Mouse (Mus musculus): ENCODE measurements around the gene Arhgap35.
"Not testable (repeated sequence)": the region's sequence is repeated elsewhere in the genome, so short reads cannot be mapped to it uniquely, and the experiment has no call there.

Arhgap35 gene

DNA sequence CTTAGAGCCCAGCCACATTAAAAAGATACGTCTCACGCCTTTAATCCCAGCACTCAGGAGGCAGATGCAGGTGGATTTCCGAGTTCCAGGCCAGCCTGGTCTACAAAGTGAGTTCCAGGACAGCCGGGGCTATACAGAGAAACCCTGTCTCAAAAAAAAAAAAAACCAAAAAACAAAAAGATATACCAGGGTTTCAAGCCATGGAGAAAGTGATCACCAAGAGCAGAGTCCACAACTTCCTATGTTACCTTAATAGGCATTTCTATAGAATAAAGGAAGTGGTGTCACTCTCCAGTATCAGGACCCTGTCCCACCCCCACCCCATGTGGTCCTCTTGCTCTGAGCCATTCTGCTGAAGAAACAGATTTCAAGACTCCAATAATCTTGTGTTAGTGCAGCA lies 8.0 kb downstream of the Arhgap35 start:
- in situ Hi-C loops (cut with MboI; ENCODE audit: low sequenced_read_pairs), result not testable (repeated sequence)

DNA sequence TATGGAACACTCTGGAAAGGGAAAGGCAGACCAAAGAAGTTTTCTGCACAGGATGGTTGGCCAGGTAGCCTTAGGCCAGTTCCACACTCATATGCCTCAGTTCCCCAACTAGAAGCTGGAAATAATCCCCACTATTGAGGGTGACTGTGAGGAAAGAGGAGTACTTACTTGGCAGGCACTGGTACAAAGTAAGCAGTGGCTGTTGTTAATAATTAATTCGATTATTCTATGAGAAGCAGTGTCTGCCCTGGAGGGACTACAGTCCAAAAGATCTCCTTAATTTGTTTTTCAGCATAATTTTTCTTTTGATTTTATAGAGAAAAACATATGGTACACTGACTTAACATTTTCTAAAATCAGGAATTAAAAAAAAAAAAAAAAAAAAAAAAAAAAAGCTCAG lies 10.7 kb downstream of the Arhgap35 start:
- in situ Hi-C loops (cut with MboI; ENCODE audit: low sequenced_read_pairs), result no loop called here

DNA sequence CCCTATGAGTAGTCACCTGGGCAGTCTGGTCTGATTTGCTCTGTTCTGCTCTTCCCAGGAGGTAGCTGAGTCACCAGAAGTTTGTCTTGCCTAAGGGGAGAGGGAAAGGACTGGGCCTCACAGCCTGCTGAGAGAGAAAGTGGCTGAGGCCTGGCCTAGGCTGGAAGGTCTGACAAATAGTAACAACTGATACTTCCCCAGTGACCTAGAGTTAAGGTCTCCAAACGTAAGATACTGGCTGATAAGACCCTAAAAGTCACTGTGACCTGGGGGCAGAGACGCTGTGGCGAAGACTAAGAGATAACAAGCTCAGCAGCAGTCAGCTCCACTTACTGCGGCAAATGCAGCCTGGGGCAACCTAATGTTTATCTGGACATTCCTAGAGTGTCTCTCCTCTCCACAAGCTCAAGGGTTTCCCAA lies 13.1 kb downstream of the Arhgap35 start:
- in situ Hi-C loops (cut with MboI; ENCODE audit: low sequenced_read_pairs), result no loop called here

DNA sequence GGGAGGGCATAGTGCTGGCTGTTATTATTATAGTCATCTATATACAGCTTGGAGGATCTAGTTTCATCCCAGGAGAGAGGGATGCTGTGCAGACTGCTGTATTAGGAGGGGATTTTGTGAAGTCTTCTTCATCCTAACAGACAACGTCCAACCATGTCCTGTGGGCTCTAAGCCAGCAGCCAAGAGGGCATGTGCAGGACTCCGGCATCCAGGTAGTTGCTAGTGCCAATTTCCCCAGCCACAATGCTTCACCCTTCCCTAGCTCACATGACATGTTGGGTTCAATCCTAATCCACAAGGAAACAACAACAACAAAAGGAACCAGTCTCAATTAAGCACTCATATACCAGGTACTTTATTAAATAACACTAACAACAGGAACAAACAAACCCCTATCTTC lies 15.8 kb downstream of the Arhgap35 start:
- in situ Hi-C loops (cut with MboI; ENCODE audit: low sequenced_read_pairs), result no loop called here

DNA sequence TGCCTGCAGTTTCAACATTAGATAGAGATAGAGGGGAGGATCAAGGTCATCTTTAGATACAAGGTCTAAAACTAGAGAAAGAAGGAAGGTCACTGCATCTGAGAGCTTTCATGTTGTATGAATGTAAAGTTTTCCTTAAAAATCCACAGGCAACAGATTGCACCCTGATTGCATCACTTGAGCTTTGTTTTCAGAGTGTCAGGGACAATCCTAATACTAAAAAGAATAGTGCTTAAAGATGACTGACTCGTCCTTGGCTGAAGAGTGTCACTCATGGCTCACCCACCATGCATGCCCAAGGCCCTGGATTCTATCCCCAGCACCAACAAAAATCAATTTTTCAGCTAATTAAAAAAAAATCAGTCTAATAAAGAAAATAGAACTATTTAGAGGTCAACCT lies 23.5 kb downstream of the Arhgap35 start:
- in situ Hi-C loops (cut with MboI; ENCODE audit: low sequenced_read_pairs), result no loop called here

DNA sequence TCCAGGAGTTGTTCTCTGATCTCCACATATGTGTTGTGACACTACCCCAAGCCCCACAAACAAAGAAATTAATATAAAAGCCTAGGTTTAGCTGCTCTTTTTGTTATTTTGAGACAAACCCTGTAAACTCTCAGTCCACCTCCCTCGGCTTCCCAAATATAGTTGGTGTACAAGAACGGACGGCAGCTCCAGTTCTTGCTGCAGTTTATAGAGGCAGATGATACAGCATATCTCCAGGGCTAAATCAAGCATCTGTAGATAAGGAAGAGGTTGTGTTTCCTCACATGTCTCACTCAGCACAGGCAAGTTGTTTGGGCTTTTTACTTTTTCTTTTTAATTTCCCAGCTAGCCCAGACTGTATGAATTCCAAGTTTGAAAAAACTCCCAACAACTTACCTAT lies 27.1 kb downstream of the Arhgap35 start:
- in situ Hi-C loops (cut with MboI; ENCODE audit: low sequenced_read_pairs), result no loop called here

DNA sequence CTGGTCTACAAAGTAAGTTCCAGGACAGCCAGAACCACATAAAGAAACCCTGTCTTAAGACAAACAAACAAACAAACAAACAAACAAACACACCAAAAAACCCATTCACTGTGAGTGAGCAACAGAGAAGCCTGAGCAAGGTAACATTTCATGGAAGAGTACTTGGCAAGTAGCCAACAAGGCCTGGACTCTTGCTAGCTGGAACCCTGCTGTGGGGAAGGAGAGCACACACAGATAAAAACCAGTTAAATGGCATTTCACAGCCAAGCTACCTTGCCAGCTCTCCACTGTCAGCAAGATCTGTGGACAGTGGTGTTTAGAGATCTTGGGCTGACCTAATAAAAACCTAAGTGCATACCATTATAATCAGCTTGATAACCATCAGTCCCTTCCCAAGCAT lies 30.4 kb downstream of the Arhgap35 start:
- in situ Hi-C loops (cut with MboI; ENCODE audit: low sequenced_read_pairs), result no loop called here

DNA sequence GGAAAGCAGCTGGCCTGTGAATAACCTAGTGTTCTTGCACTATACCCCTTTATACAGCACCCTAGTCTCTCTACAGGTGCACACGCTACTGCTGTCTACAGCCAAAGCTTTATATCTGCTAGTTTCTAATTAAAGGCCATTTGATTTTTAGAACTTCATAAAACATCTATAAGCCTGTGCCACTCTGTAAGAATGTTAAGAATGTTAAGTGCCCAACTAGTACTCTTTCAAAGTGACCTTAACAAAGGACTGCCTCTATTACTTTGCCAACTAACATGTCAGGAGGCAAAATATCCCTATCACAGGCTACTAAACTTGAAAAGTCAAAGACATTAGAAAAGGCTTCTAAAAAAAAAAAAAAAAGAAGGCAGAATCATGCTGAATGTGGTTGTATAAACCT lies 31.0 kb downstream of the Arhgap35 start:
- in situ Hi-C loops (cut with MboI; ENCODE audit: low sequenced_read_pairs), result no loop called here

DNA sequence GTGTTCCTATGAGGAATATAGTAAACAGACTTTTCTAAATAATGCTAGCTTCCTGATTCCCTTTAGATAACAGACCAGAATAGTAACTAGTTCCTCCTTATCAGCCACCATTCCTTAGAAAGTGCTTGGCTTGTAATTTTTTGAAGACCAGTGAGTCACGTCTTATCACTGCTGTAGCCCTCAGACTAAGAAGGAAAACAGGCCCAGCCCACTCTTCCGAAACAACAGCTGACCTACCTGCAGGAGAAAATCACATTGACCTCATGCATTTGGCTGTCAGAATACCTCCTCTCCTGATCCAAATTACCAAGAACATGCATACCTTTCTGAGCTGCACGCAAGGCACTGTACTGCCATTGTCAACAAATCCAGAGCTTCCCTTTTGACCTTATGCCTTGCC lies 32.5 kb downstream of the Arhgap35 start:
- in situ Hi-C loops (cut with MboI; ENCODE audit: low sequenced_read_pairs), result no loop called here

DNA sequence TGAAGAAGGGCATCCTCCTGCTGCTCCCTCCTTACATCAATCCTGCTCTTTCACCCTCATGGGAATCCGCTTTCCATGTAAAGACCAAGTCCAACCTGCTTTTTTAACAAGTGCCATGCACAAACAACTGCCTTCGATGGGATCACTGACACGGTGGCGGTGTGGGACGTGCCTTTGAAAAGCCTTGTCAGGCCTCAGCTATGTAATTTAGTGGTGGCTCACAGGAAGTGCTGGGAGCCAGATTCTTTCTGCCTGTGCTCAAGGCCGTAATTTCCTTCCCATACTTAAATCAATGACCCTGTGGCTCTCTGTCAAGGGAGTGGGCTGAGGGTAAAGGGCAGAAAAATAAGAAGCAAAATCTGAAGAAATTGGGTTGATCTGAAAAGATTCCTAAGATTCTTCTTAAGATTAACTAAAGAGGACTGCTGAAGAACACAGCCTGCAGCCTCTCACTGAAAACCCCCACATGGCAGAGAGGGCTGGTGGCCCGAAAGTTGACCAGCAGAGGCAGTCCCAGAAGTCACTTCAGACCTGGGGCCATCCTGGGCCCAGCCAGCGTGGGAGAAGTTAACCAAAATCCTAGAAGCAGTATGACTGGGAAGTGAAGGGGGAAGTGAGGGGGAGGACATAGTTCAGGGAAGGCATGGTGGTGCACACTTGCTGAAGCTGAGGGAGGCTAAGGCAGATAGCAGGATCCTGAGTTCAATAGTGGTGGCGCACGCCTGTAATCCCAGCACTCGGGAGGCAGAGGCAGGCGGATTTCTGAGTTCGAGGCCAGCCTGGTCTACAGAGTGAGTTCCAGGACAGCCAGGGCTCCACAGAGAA lies 33.3 kb downstream of the Arhgap35 start:
- in situ Hi-C loops (cut with MboI; ENCODE audit: low sequenced_read_pairs), result no loop called here

DNA sequence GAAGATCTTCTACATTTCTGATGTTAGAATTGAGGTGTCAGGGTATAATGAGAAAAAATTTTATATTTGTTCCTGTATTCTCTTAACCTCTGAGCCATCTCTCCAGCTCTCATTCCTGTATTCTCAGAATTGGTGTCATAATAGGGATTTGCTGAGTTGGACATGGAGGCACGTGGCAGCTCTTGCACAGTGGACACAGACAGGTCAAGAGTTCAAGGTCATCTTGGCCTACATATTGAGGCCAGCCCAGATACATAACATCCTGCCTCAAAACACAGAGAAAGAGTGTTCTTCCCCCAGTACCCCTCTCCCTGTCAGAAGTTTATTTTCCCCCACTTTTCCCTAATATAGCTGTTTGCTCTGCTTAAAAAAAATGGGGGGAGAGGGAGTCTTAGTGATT lies 38.1 kb downstream of the Arhgap35 start:
- in situ Hi-C loops (cut with MboI; ENCODE audit: low sequenced_read_pairs), result no loop called here

DNA sequence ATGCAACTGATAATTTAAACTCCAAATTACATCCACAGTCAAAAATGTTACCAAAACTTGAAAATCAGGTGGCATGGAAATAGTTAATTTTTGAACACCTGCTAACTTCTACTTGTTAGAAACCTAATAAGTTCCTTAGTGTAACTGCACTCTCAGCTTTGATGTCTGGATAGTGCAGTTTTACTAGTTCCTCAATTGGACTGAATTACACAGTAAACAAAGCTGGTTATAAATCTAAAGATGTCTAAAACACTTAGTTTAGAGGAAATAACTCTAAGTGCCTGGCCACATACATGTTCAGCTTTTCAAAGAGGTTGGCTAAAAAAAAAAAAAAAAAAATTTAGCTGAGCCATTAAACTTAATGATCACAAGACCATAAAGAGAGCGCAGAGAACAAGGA lies 43.6 kb downstream of the Arhgap35 start:
- in situ Hi-C loops (cut with MboI; ENCODE audit: low sequenced_read_pairs), result no loop called here

DNA sequence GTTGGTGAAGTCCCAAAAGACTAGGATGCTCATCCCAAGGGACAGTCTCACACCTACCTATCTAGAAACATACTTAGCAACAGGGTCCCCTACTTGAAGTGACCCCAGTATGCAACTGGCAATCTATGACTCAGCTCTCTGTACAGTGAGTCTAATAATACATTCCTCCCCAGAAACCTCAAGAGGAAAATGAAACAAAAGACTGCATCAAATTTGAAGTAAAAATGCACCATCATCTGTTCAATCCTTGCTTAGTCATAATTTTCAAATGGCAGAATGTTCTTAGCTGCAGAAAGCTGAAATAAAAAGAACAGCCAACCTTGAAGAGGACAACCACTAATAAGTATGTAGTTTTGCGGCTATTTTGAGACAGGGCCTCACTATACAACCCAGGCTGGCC lies 44.1 kb downstream of the Arhgap35 start:
- in situ Hi-C loops (cut with MboI; ENCODE audit: low sequenced_read_pairs), result no loop called here

DNA sequence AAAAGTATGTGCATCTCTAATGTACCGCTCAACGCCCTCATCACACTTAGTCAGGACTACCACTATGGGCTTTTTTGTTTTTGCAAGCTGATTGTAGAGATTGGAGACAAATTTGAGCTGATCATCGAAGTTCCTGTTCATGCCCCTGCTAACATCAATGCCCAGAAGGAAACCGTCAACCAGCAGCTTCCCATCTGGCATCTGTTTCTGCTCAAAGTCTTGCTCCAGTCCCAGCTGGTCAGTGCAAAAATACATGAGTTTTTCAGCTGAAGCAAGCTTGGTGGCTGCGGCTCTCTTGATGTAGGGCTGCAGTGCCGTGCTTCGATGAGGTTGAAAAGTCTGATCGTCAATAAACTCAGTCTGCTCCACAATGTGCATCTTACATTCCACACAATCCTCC lies 50.3 kb downstream of the Arhgap35 start:
- in situ Hi-C loops (cut with MboI; ENCODE audit: low sequenced_read_pairs), result no loop called here

DNA sequence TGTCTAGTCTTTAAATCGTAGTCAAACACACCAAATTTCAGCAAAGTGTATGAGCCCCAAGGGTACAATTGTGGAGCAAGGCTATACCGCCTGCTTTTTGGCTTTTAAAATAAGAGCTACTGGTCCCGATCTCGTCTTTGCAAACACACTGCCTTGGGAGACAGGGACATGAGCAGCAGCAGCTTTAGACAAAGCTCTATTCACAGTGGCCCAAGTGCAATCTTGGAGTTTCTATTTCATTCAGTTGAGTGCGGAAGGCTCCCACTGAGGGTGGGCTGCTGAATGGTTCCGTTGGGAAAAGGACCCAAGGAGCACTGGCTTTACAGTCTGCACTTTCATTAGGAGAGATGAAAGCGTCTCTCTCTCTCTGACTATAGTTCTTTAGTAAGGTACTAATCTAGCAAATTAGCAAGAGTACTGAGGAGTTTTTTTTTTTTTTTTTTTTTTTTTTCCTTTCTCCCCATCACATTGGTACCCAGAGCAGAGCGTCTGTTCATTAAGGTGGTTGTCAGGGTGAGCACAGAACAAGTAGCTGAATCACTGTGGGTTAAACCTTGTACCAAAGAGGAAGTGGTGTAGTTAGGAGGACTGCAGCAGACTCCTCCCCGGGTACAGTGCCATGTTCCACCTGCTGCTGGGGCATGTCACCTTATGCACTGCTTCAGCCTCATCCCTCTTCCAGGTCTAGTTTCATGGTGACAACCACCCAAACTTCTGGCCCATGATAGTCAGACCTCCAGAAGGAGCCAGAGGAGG lies 56.8 kb downstream of the Arhgap35 start:
- in situ Hi-C loops (cut with MboI; ENCODE audit: low sequenced_read_pairs), result no loop called here

DNA sequence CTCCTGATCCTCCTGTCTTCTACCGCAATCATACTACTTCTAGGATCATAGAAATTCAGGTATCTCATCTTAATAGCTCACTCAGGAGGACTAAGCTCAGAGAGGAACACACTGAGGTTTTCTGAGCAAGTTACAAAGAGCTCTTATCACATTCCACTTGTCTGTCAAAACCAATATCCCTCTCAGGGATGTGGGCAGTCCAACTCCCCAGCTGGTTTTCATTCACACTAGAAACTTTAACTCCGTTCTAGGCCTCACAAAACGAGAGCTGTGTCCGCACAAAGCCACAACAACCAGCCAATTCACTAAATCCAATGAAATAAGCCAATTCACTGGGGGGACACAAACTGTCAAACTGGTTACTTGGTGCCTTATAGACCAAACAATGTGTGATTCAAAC lies 57.5 kb downstream of the Arhgap35 start:
- in situ Hi-C loops (cut with MboI; ENCODE audit: low sequenced_read_pairs), result no loop called here

DNA sequence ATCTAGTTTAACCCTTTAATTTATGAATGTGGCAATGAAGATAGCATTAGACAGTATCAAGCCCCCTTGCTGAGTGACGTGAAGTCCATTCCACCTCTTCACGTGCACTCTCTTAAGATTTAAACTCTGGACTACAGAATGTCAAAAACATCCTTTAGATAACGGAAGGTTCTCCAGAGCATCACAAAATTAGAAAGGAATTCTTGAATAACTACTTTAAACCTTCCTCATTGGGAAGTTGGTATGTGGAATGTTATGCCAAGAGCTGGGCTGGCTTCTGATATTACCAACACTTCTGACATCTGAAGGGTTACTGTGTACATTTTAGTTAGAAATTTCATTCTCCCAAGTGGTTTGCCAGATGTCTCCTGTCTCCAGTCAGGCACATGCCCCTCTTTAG lies 60.6 kb downstream of the Arhgap35 start:
- in situ Hi-C loops (cut with MboI; ENCODE audit: low sequenced_read_pairs), result no loop called here

DNA sequence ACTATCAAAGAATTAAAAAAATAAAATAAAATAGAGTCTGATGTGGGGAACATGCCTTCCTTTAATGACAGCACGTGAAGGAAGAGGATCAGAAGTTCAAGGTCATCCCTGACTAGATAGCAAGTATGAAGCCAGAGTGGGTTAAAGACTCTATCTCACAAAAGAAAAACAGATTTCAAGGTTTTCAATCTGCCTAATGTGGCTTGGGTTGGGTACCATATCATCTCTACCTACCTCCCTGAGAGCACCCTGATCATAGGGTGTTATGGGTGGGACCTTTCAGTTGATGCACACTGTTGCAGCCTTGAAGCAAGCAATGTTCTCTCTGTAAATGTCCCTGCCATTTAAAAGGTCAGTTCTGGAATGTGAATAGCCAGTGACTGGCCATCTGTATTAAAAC lies 63.2 kb downstream of the Arhgap35 start:
- in situ Hi-C loops (cut with MboI; ENCODE audit: low sequenced_read_pairs), result no loop called here

DNA sequence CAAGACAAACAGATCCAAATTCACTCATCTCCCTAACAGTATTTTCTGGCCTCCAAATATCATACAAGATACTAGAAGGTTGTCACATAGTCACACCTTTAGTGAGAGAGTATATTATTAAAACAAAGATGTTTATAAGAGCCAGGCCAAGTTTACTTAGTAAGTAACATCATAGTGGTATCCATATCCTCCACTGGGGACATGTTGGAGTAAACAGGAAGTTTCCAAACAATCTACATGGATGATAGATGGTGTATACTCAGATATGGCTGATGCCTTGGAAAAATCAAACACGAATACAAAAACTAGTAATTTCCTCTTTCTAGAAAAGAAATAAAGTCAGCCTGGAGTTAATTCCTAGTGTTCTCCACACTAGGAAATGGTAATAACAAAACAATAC lies 65.5 kb downstream of the Arhgap35 start:
- in situ Hi-C loops (cut with MboI; ENCODE audit: low sequenced_read_pairs), result no loop called here

DNA sequence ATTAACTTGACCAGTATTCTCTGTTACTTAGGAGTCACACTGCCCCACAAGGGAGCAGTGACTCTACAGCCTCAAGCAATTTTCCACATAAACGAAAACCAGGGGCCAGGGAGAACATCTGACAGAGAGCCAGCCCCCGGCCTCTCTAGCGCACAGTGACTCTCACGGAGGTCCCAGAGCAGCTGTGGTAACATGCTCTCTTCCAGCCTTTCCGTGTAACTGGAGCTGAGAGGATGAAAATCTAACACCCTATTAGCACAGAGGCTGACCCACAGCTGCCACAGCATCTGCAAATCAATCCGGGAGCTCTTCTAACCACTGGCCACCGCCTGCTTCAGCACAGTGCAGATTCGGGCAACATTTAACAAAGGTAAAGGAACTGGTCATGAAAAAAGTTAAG lies 70.0 kb downstream of the Arhgap35 start:
- in situ Hi-C loops (cut with MboI; ENCODE audit: low sequenced_read_pairs), result no loop called here

DNA sequence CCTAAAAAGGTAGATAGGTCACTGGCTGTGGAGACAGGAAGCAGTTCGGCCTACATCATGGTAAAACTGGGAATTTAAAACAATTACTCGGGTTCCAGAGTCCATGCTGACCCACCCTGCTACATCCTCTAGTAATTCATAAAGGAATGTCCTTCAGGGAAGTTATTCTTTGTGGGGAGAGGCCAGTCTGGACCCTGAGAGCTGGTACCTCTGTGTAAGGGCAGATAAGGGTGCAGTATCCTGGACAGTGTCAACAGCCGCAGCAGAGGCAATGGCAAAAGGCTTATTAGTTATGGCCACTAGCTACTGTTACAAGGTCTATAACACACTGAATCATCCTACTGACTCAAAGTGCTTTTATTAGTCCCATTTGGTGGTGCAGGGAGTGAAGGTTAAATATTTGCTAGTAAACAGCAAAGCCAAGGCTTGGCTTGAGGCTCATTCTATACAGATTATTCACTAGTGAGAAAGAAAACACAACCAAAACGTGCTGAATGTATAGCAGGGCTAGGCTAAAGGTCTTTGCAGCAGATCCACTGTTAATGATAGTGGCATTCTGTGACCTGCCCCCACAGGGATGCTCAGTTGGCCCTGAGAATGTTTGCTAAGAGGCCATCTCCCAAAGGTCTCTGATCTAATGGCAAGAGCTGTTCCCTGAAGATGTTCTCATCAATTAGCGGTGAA lies 77.4 kb downstream of the Arhgap35 start:
- in situ Hi-C loops (cut with MboI; ENCODE audit: low sequenced_read_pairs), result no loop called here

DNA sequence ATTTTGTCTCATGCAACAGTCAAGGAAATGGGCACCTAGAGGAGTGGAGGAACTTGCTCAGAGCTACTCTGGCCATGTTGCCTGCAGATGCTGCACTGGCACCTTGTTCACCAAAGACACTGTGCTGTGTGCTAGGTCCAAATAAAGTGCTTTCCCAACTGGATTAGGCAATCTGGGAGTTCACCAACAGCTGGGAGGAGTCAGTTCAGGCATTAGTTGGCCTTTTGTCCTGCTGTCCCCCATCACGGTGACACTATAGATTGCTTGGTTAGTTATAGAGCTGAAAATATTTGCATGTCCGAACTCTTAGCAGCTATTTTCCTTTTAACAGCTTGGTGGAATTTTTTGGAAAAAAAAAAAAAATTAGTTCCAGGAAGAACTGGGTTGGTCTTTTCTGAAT lies 88.8 kb downstream of the Arhgap35 start:
- in situ Hi-C loops (cut with MboI; ENCODE audit: low sequenced_read_pairs), result no loop called here
